Mouse (Mus musculus) kidney, postnatal 10 days (tissue): ENCODE results near the gene Dnajc5.

Source experiments
- DNase-seq: peaks from one replicate; pipeline ENCODE4 v3.0.0; 2021; ENCODE audit warnings: mixed read lengths

The Dnajc5 gene

DNA sequence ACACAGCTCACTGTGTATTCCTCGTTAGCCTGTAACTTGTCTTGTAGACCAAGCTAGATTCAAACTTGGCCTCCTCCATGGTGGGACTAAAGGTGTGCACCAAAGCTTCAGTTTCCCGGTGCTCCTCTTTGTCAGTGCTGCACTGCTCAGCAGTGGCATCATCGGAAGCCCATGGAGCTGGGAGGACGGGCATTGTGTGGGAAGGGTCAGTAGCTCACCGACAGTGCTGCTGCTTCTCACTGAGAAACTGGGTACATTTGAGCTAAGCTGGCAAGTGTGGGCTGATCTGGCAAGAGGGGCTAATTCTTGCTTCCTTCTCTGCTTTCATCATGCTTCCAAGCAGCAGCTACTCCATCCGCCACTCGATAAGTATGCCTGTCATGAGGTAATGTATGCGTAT is 9.1 kb upstream of the Dnajc5 start:
- no peak for DNase-seq

DNA sequence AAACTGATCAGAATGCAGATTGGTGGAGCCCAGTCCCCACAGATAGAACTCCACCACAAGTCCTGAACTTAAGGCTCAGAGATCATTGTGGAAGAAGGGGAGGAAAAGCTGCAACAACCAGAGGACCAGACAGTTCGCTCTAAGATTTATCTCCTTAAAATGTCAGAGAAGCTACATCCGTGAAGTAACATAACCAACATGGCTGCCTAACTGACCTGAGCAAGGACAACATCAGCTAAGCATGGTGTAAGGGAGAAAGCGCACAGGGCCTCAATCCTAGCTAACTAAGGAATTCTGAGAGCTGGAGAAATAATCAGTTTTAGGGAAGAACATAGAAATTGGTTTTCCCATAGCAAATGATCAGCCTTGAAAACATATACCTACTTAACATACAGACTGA is 1.1 kb upstream of the Dnajc5 start:
- no peak for DNase-seq

DNA sequence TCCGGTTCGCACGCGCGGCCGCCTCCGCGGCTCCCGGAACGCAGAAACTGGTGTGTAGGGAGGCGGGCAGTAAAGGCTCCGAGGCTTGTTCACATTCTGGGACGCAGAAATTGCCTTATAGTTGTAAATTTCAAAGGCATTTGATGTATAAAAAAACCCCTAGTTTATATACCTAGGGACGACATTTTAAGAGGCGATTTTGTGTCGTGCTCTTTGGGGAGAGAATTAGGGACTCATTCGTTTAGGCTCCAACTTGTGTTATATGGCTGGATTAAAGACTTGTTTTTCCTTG is 597 bp downstream of the Dnajc5 start:
- DNase-seq: no peak

DNA sequence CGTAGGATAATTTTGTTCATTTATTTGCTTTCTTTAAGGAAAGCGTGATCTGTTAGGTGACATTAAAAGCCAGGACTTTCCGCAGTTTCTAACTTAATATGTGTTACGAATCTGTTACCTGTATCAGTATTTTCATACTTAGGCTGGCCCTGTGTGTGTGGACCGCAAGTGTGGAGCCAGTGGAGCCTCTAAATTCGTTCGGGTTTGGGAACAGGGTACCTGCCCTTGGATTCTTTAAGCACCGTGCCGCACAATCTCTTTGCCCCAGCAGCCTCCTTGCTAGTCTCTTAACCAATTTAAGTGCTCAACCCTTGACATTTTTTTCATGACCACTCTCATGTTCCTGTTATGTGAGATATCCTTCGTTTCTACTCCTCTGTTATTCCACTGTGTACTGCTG is 1.2 kb downstream of the Dnajc5 start:
- DNase-seq: no peak

DNA sequence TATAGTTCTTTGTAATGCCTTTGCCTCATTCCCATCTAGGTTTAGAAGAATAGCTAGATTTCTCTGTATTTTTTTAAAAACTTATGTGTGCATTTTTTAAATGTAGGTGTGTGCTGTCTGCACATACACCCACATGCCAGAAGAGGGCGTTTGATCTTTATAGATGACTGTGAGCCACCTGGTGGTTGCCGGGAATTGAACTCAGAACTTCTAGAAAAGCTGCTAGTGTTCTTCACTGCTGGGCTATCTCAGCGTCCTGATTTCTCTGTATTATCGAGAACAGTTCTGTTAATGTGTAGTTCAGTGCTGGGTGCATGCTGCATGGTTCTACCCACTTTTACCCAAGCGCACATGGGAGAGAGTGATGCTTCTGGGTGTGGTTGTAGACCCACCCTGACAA is 2.5 kb downstream of the Dnajc5 start:
- DNase-seq: peak; percentile 51

DNA sequence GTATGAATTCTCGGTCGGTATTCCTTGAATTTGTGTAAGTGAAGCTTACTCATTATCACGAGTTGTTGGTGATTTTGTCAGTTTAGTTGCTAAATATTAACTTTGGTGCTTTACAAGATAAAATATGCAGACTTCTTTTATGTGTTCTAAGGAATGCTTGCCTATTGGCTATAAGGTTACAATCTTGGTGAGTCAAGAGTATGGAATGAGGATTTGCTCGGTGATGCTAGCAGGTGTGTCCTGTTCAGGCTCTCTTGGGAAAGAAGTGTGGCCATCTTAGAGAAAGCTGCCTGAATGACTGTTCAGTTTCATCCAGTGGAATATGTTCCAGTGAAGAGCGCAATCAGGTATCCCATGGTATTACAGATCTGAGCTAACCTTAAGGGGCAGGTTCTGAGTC is 5.2 kb downstream of the Dnajc5 start:
- DNase-seq: no peak

DNA sequence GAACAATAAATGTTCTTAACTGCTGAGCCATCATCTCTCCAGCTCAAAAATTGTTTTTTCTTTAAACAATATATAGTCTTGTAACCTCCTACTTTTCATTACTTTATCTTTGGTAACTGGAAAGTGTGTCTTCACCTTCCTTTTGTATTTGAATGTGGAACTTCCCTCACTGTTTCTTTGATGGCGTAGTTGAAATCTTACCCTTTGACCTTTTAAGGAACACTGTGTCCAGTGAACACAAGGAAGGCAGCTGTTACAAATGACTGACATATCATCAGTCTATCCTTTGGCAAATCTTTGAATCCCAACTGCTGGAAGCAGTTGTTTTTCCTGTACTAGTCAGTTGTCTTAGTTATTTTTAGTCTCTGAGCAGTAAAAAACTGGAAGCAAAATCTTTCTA is 8.8 kb downstream of the Dnajc5 start:
- no peak for DNase-seq

DNA sequence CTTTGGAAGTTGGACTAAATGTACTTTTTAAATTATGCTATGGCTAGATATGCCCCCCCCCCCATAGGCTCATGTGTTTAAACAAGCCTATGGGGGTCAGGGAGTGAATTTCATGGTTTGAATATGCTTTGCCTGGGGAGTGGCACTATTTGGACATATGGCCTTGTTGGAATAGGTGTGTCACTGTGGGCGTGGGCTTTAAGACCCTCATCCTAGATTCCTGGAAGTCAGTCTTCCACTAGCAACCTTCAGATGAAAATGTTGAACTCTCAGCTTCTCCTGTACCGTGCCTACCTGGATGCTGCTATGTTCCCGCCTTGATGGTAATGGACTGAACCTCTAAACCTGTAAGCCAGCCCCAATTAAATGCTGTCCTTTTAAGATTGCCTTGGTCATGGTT is 12.3 kb downstream of the Dnajc5 start:
- DNase-seq: no peak

DNA sequence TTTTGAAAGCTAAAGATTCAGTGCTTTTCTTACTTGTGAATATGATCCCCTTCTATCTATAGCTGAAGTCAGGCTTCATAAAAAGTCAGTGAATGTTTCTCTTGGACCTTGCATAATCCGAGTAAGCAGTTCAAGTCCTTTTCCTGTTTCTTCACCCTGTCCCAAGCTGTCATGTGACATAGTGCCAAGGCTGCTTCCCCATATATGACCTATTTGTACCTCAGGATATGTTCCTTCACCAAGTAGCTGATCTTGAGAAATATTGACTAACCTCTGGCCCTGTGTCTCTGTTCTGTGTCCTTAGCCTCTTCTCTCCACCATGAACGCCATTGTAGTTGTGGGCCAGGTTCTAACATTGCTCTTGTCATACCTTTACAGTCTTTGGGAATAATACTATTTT is 16.1 kb downstream of the Dnajc5 start:
- DNase-seq: no peak

DNA sequence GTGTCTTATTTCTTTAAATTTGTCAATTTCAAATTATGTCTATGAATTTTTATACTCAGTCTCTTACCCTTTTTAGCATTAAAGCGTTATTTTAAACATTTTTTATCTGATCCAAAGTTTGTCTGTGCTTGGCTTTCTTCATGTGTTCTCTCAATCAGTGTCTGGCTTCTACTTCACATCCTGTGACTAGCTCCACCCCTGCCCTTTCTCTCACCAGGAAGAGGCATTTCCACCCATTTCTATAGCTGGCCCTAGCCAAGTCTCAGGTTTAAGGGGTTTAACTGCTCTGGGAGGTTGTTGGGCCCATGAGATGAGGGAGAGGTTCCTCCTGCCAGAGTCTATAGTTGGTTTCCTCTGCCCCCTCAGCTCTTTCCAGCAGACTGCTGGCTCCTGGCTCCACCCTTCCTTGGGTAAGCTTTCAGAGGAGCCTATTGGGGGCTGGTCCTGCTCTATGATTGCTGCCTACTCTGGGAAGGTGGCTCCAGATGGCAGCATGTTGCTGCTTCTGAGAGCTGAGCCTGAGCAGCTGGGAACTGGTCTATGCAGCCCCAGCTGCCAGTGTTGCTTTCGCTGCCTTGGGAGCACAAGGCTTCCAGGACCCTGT is 17.3 kb downstream of the Dnajc5 start:
- peak; percentile 35 for DNase-seq

DNA sequence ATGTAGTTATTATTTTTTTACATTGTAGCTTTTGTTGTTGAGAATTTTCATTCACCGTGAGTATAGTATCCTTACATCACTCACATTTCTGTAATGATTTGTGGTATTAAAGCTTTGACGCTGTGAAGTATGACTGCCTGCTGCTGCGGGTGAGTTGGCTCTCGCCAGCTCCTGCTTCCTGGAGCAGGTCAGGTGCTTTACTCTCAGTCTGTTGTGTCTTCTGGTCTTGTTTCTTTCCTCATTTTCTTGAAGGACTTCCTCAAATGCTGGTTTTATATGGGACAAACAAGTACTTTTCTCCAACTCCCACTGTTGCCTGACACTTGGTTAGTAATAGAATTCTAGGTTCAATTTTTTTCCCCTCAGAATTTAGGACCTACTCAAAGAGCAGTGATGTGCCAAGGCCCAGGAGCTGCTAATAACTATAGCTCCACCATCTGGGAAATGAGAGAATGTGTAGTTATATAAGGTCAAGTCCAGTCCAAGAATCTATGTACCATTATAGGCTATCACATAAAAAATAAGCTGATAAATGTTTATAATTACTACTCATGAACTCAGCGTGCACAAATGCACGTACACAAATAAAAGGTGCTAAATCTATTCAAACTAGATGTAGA is 21.6 kb downstream of the Dnajc5 start:
- no peak for DNase-seq

DNA sequence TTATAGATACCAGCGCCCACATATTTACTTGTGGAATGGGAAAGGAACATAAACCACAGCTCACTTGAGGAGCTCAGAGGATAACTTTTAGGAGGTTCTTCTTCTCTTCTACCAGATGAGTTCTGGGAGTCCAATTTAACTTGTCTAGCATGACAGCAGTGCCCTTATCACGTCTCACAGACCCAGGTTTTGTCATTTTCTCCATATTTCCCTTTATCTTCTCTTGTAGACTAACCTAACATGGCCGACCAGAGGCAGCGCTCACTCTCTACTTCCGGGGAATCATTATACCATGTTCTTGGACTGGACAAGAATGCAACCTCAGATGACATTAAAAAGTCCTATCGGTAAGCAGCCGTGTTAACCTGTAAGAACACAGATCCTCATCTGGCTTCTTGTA is 25.9 kb downstream of the Dnajc5 start:
- no peak for DNase-seq

DNA sequence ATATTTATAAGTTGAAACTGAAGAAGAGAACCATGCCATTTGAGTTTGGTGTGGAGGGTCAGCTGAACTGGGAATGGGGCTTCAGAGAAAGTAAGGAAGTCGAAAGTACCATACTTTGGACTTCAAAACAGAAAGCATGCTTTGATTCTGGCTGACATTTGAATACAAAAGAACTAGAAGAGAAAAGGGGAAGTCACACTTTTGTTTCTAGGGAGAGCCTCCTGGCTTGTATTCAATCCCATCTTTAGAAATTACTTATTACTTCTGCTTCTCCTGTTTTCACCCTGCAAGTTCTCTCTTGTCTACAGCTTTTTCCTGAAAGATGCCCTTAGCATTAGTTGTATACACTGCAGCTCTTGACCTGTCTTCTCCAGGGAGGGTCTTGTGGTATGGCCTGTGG is 27.9 kb downstream of the Dnajc5 start:
- no peak for DNase-seq

DNA sequence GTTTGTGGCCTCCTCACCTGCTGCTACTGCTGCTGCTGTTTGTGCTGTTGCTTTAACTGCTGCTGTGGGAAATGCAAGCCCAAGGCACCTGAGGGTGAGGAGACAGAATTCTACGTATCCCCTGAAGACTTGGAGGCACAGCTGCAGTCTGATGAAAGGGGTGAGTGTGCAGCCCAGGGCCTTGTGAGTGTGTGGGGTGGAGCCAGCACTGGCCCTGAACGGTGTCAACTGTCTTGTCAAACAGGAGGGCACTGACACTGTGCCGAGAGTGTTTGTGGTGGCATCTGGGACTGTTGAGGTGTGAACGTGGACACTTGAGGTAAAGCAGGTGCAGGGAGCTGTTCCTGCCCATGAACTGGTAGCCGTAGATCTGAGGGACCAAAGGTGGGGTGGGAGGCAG is 28.4 kb downstream of the Dnajc5 start:
- DNase-seq: no peak

DNA sequence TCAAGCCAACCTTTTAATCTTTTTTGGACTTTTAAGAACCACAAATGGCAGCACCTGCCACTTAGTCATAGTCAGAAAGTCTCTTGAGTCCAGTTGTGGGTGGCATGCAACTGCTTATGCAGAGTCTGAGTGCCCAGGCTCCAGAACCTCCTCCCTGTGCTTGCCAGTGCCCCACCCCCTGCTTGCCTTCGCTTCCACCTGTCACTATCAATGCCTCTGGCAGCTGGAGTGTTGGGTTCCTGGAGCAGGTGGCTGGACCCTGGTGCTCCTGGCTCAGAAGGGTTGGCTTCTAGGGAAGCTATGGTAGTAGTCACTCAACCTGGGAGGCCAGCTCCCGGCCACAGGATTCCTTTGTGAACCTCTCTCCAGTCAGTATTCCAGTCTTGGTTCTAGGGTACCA is 29.9 kb downstream of the Dnajc5 start:
- no peak for DNase-seq

DNA sequence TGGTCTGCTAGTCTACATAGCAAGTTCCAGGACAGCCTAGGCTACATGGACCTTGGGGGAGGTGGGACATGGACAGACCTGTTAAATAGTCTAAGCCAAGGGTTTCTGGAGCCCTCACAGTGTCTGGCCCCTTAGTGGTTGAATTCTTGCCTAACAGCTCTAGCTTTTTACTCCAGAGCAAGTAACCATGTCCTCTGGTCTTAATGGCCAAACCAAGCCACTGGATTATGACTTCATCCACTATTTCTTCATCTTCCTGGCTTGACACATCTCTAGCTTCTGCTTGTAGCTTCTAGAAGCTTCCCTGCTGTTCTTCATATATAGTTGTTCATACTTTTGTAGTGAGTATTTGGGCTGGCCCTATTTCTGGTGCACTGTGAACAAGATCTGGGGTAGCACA is 33.5 kb downstream of the Dnajc5 start:
- DNase-seq: no peak

DNA sequence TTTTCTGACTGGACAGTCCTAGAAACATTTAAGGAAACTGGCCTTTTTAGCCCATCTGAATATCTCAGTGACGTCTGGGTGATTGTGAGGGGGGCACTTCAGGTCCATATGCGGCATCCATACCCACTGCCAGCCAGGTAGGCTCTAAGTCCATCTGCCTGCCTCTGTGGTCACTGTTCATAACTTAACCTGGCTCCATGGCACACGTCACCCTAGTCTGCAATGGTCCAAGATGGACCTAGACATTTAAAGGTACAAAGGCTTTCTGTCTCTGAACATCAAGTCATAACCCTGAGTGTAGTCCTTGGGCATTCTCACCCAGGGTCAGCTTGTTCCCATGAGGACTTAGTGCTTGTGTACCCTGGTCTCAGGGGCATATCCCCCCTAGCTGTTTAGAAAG is 47.1 kb downstream of the Dnajc5 start:
- no peak for DNase-seq

DNA sequence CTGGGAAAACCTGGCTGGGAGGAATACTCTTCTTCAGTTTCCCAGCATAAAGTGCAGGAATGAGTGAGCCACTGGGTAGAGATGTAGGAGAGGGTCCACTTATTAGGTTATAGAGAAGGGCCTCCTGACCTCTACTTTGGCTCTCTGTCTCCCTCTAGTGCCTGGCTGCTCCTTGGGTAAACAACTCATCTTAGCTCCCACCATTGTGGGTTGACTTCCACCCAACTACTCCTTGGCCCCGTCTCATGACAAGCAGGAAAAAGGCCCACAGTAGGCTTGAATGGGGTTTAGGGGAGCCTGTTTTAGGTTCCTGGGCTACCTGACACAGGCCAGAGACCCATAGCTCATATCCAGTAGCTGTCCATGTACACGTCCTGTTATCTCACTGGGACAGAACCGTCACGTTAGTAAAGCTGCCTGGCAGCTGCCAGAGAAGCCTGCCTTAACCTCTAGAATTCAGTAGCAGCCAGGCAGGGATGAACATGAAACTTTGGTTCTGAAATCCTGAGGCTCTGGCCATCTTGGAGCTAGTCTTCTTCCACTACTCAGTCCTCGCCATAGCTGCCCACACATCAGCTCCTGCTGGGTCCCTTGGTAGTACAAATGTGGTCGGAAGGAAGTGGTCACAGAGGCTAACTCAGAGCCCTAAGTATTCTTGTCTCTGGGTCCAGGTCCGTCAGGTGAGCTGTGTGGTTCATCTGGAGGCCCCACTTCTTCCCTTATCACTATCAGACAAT is 48.2 kb downstream of the Dnajc5 start:
- peak; percentile 81 for DNase-seq

DNA sequence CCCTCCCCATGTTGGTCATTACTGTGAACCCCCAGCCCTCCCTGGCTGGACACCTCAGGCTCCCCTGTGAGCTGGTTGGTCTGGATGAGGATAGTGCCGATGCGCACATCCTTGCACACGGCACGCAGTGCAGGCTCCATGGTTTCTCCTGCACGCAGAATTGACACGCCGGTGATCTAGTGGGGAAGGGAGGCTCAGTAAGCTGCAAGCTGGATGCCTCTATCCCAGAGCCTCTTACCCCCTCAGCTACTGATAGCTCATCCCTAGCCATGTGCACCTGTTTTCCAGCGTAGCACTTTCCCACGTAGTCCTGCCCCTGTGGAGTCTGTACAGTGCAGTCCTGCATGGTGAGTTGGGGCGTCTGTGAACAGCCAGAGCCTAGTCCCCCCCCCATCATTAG is 49.6 kb downstream of the Dnajc5 start:
- no peak for DNase-seq

DNA sequence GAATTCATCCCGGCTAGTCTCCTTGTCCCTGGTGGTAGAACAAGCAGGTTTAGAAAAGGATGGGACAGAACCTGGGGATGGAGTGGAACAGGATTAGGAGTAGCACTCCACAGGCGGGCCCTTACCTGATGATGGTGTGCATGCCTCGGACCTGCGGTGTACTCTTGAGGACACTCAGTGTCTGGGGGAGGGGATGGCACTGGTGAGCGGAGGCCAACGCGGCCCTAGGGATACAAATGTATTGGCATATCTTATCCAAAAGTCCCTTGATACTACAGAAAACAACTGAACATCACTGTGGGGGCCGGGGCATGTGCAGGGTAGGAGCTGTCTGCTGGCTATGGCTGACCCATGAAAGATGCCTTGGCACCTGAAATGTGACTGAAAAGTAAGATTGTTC is 50.1 kb downstream of the Dnajc5 start:
- DNase-seq: no peak

DNA sequence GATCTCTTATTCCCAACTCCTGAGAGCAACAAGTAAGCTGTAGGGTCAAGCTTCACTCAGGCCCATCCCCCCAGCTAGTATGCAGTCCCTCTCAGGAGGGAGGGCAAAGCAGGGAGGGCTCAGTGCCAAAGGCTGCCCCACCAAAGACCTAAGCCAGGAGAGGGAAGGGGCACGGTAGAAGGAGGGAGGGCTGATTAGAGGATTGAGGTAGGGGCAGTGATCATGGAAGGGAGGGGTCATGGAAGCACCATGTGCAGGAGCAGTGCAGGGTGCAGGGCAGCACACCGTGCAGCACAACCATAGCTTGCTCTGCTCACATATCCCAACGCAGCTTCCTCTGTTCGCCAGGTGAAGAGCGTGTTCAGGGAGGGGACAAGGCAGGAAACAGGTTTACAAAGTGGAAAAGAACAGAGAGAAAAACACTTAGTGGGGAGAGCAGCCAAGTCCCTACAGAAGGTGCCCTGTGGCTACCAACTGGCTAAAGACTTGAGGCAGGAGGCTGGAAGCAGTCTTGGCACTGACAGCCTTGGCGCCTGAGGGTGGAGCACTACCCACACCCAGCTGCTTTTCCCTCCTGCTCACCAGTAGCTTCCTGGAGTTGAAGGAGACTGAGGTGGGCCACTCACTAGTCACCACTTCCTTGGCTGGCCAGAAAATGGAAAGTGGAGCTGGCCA is 50.8 kb downstream of the Dnajc5 start:
- DNase-seq: no peak

DNA sequence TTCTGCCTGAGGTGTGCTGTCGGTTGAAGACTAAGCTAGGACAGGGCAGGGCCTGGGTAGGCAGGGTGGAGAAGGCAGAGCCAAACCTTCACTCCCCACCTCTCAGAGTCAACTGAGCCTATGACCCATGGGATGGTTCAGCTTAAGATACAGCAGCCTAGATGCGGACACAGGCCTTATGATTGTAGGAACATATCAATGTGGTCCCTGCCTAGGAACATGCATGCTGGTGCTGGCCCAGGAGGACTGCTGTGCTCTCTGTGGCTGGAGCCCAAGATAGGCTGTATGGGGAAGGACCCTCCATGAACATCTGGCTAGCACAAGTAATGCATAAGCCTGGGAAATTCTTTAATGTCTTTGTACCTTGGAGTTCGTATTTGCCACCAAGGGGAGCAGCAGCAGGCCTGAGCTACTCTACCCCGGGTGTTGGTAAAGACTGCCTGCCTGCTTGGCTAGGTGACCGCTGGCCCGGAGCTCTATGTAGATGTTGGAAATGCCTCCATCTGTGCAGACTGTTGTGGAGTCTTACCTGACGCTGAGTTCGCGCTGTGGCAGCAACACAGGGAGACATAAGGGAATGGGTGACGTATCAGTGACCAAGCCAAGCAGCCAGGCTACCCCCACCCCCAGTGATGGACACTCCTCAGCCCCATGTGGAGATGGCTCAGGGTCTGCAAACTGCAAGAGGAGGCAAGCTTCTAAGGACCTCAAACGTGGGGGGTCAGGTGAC is 51.8 kb downstream of the Dnajc5 start:
- DNase-seq: no peak
